Mouse (Mus musculus) forebrain, embryonic 12.5 days (tissue): ENCODE results near the gene Maged2. TPM values are rescaled to one million over a fixed set of nuclear protein-coding genes. Genes with fewer than 3 reads are reported as not detected.
"Not testable (repeated sequence)": the region's sequence is repeated elsewhere in the genome, so short reads cannot be mapped to it uniquely, and the experiment has no call there.

ENCODE experiments used
- ATAC-seq: fragments of 200-750 bp; cut with Nextera tagmentation; 2 replicates; pipeline ENCODE4 v1.8.0; 2017; ENCODE audit warnings: moderate TSS enrichment; ENCODE audit not compliant: low FRiP score
- H3K27ac ChIP-seq: fragments of 300-500 bp; sonication (generic); 2 replicates; pipeline ENCODE4 v1.5.1; 2016; ENCODE audit warnings: mild to moderate bottlenecking
- H3K27me3 ChIP-seq: fragments of 300-500 bp; sonication (generic); 2 replicates; pipeline ENCODE4 v1.6.1; 2016; ENCODE audit warnings: mild to moderate bottlenecking
- H3K36me3 ChIP-seq: fragments of 300-500 bp; sonication (generic); replicated peaks from 2 replicates; pipeline ENCODE4 v1.6.1; 2016; ENCODE audit warnings: mild to moderate bottlenecking
- H3K4me1 ChIP-seq: fragments of 300-500 bp; sonication (generic); 2 replicates; pipeline ENCODE4 v1.6.1; 2016
- H3K4me2 ChIP-seq: fragments of 300-500 bp; sonication (generic); 2 replicates; pipeline ENCODE4 v1.6.1; 2016; ENCODE audit warnings: mild to moderate bottlenecking, moderate library complexity
- H3K4me3 ChIP-seq: fragments of 300-500 bp; sonication (generic); replicated peaks from 2 replicates; pipeline ENCODE4 v1.5.1; 2016; ENCODE audit warnings: mild to moderate bottlenecking
- H3K9ac ChIP-seq: fragments of 300-500 bp; sonication (generic); 2 replicates; pipeline ENCODE4 v1.6.1; 2016; ENCODE audit warnings: mild to moderate bottlenecking
- H3K9me3 ChIP-seq: fragments of 300-500 bp; sonication (generic); 2 replicates; pipeline ENCODE4 v1.6.1; 2016
- WGBS: fragments of 180-500 bp; shearing (Covaris S2); methylation state at CpG from one replicate; pipeline ENCODE4 v1.1.7; 2016; 5-methylcytosine and 5-hydroxymethylcytosine counted together
- polyA plus RNA-seq: library from polyadenylated mRNA; unstranded; fragments of >200 nt; fragmentation: Nextera tagmentation; extraction: Ambion mirVana; gene quantifications from 2 replicates; pipeline ENCODE4 v1.2.1, GENCODE M21; 2016

The Maged2 gene
- polyA plus RNA-seq, result 257 and 277 TPM in 2 replicates

DNA sequence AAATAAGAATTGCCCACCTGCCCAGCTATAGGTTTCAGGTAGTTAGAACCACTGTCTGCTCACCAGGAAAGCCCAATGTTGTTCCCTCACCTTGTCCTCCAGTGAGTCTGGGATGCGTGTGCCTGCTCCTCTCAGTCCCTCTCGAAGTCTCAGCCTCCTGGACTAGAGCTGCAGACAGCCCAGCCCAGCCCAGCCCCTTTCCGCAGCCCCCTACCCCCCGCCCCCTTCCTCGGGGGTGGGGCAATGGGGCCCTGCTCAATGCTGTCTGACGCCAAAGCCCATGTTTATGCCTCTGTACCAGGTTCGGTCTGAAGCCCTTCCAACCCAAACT, at the start of gene Maged2:
Maged2 (minus strand) TSS at position 207 of the 331 bp plus-strand sequence.
- peak within 1 kb of the TSS; percentile 47 for H3K4me3 ChIP-seq
- peak; percentile 33; the same call in 1 of the 2 replicates for ATAC-seq
- no peaks in the 10 kb centered on the region for H3K4me1 ChIP-seq
- H3K27ac ChIP-seq, result peak within 1 kb of the TSS; percentile 79
- no peaks in the 10 kb centered on the region for H3K9me3 ChIP-seq
- H3K4me2 ChIP-seq, result peak within 1 kb of the TSS; percentile 55
- peak within 1 kb of the TSS; percentile 48 for H3K9ac ChIP-seq
- WGBS, result 21% methylated on average over 7 of the region's 7 CpGs
- H3K27me3 ChIP-seq, result peaks cover 5% of the 10 kb centered on the region; the same call in 1 of the 2 replicates
- peaks cover 23% of the 10 kb centered on the region for H3K36me3 ChIP-seq

- no peak overlapping the region for H3K9ac ChIP-seq
- H3K4me3 ChIP-seq, result no peak overlapping the region
- 0 out of 2 replicates have a peak, but pooled peaks cover 5% of the 10 kb centered on the region for H3K27me3 ChIP-seq
- H3K4me1 ChIP-seq, result no peaks in the 10 kb centered on the region
- WGBS, result 83% methylated on average over 8 of the region's 8 CpGs
- no peak overlapping the region for H3K4me2 ChIP-seq
- no peaks in the 10 kb centered on the region for H3K9me3 ChIP-seq
- no peak for ATAC-seq
- H3K36me3 ChIP-seq, result no peaks in the 10 kb centered on the region
- no peak overlapping the region for H3K27ac ChIP-seq
These were observed 34.1 kb upstream of the Maged2 start for GRCm38 (mm10) chrX:150848230-150848629.

DNA sequence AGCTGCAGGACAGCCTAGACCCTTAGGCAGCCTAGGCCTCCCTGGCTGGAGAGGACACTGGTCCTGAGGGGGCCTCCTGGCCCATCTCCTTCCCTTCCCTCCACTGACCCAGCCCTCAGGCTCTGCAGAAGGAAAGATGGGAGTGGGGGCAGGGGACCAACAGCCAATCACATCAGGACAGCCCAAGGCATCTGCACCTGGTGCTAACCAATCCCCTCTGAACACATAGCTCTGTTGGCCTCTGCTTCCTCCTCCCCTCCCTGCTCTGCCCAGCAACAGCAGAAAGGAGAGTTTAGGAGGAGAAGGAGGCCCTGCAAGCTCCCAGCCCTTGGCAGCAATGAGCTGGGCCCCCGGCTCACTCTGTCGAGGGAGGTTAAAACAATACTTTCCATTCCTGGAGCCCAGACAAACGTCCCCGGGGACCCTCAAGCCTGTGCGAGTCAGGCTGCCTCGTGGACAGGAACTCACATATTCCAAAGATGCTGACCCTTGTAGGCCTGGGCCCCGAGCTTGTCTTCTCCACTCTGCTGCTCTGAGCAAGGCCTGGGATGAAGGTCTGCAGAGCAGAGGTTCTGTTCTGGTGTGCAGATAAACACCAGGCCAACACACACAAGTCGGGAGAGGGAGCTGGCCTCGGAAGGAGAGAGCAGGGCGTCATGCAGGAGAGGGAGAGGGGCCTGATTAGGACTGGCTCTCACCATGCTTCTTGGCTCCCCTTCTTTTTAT, 31.5 kb upstream of the Maged2 start:
- H3K9ac ChIP-seq, H3K9me3 ChIP-seq, H3K27me3 ChIP-seq, H3K4me3 ChIP-seq, H3K4me1 ChIP-seq, H3K27ac ChIP-seq, H3K36me3 ChIP-seq, H3K4me2 ChIP-seq: not testable (repeated sequence)
- peak; percentile 83; the same call in 1 of the 2 replicates for ATAC-seq
- whole genome bisulfite sequencing, result 78% methylated on average over 4 of the region's 10 CpGs

DNA sequence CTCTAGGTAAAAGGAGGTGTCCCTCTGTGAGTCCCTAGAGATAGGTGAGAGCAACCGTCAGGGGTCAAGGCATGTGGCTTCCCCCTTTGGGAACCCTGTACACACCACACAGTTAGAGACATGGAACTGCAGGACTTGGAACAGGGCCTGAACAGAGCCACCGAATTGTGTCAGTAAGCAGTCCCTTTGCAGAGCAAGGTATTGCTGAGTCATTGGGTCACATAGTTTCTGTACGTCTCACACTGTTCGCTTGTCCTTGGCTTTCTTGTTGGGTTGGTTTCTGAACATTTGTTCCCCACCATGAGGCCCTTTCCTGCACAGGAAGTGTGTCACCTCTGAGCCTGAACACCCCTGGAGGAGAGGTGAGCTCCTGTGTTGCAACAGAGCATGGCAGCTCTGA, 29.1 kb upstream of the Maged2 start:
- not testable (repeated sequence) for H3K4me2 ChIP-seq, H3K4me3 ChIP-seq, H3K4me1 ChIP-seq, H3K27me3 ChIP-seq, ATAC-seq, H3K9ac ChIP-seq, H3K36me3 ChIP-seq, H3K9me3 ChIP-seq, H3K27ac ChIP-seq
- WGBS, result 100% methylated on average over 1 of the region's 4 CpGs

GRCm38 (mm10) chrX:150830297-150830696, 16.2 kb upstream of the Maged2 start:
- Histone ChIP-seq H3K36me3 (no peaks in the 10 kb centered on the region), H3K9me3 (no peaks in the 10 kb centered on the region), H3K27me3 (peaks cover 14% of the 10 kb centered on the region; the same call in 1 of the 2 replicates), H3K4me2 (no peak overlapping the region), H3K9ac (no peak overlapping the region), H3K4me1 (no peaks in the 10 kb centered on the region), H3K27ac (no peak overlapping the region), H3K4me3 (no peak overlapping the region)
- no peak for ATAC-seq
- WGBS, result 89% methylated on average over 4 of the region's 4 CpGs

DNA sequence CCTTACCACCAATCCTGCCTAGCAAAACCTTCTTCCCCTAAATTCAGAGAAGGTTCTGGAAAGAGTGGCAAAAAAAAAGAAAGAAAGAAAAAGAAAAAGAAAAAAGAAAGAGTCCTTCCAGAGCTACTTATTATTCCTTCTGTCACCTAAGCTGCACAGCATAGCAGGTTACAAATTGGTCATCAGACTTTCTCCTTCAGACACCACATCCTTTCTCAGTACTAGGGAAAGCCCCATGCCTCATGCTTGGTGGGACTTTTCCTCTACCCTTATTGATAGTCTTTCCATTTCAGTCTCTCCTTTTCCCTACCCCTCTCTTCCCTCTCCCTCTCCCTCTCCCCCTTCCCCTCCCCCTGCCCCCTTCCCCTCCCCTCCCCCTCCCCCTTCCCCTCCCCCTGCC, 3.1 kb upstream of the Maged2 start:
- H3K4me1 ChIP-seq, result no peaks in the 10 kb centered on the region
- H3K27ac ChIP-seq, result no peak overlapping the region
- H3K27me3 ChIP-seq, result no peaks in the 10 kb centered on the region; the same call in 1 of the 2 replicates
- no peak overlapping the region for H3K4me2 ChIP-seq
- no peak for ATAC-seq
- H3K9me3 ChIP-seq, result no peaks in the 10 kb centered on the region
- H3K9ac ChIP-seq, result no peak overlapping the region
- H3K4me3 ChIP-seq, result no peak overlapping the region
- no peaks in the 10 kb centered on the region for H3K36me3 ChIP-seq

- no peaks in the 10 kb centered on the region for H3K4me1 ChIP-seq
- no peak overlapping the region for H3K27ac ChIP-seq
- 90% methylated on average over 1 of the region's 1 CpGs for WGBS
- no peak for ATAC-seq
- H3K27me3 ChIP-seq, result no peaks in the 10 kb centered on the region; the same call in 1 of the 2 replicates
- no peak overlapping the region for H3K9ac ChIP-seq
- H3K9me3 ChIP-seq, result no peaks in the 10 kb centered on the region
- no peak overlapping the region for H3K4me2 ChIP-seq
- H3K36me3 ChIP-seq, result peaks cover 11% of the 10 kb centered on the region
- H3K4me3 ChIP-seq, result no peak overlapping the region
These were observed 1.5 kb upstream of the Maged2 start for GRCm38 (mm10) chrX:150815601-150816000.

DNA sequence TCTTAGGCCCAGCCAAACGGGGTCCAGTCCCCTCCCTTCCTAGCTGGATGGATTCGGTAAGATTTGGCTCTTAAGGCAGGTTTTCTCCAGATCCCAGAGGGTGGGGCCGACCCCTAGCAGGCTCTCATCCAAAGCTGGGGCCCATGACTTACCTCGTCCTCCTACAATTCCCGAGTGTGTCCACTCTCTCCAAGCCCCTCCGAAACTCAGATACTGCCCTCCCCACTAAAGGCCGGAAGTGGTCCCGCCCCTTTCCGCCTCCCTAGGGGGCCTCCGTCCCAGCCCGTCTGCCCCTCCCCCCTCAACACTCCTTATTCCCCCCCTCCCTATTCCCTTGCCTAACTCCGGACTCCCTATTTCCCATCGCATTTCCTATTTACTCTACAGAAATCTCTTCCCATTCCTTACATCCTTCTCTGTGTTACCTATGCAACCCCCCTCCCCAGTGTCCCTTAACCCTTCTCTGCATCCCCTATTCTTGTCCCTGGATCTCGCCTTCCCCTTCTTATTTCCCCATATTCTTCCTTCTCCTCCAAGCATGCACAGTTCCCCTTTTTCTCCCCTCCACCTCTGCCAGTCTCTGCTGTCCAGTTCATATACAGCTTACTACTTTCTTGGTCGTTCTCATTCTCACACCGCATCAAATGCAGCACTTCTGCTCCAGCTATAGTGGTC, 544 bp downstream of the Maged2 start:
- Histone ChIP-seq H3K4me3 (peak overlapping the region; percentile 47), H3K4me2 (peak overlapping the region; percentile 55), H3K27me3 (peaks cover 5% of the 10 kb centered on the region; the same call in 1 of the 2 replicates), H3K4me1 (no peaks in the 10 kb centered on the region), H3K9ac (peak overlapping the region; percentile 48), H3K36me3 (peaks cover 23% of the 10 kb centered on the region), H3K9me3 (no peaks in the 10 kb centered on the region), H3K27ac (peak overlapping the region; percentile 79)
- peak; percentile 71; the same call in 1 of the 2 replicates for ATAC-seq
- WGBS, result 16% methylated on average over 16 of the region's 16 CpGs

DNA sequence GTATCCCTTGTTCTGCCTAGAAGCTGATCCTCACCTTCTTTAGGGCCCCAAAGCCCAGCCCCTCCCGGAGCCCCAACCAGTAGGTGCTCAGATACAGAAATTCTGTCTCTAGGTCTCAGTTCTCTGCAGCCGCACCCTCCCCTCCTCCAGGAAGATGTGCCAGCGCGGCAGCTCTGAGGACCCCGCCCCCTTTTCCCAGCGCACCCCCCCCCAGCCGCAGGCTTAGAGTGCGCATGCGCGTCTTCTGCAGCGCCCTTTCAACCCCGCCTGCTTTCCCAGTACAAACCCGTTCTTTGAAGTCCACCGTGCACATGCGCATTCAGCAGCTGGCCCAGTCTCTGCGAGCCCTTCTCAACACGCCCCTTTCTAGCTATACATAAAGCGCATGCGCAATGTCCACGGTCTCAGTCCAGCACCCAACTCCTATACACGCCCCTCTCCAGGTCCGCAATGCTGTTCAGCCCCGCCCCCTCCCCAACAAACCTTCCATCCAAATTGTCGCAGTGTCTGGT, 1.3 kb downstream of the Maged2 start:
- peak overlapping the region; percentile 55 for H3K4me2 ChIP-seq
- peak; percentile 96 for ATAC-seq
- 26% methylated on average over 24 of the region's 24 CpGs for WGBS
- peaks cover 5% of the 10 kb centered on the region; the same call in 1 of the 2 replicates for H3K27me3 ChIP-seq
- peak overlapping the region; percentile 79; the same call in 1 of the 2 replicates for H3K27ac ChIP-seq
- no peaks in the 10 kb centered on the region for H3K4me1 ChIP-seq
- H3K36me3 ChIP-seq, result peaks cover 23% of the 10 kb centered on the region
- H3K9me3 ChIP-seq, result no peaks in the 10 kb centered on the region
- peak overlapping the region; percentile 47 for H3K4me3 ChIP-seq
- H3K9ac ChIP-seq, result peak overlapping the region; percentile 48; the same call in 1 of the 2 replicates

- H3K9ac ChIP-seq, ATAC-seq, H3K27me3 ChIP-seq, H3K9me3 ChIP-seq, H3K27ac ChIP-seq, H3K4me2 ChIP-seq, H3K36me3 ChIP-seq, H3K4me1 ChIP-seq, H3K4me3 ChIP-seq: not testable (repeated sequence)
- 63% methylated on average over 2 of the region's 4 CpGs for WGBS
These were observed 13.2 kb downstream of the Maged2 start for GRCm38 (mm10) chrX:150800987-150801386.

GRCm38 (mm10) chrX:150798493-150799177, 15.5 kb downstream of the Maged2 start:
- H3K27me3 ChIP-seq, H3K4me2 ChIP-seq, H3K36me3 ChIP-seq, H3K4me1 ChIP-seq, H3K9ac ChIP-seq, H3K9me3 ChIP-seq, H3K4me3 ChIP-seq, H3K27ac ChIP-seq: not testable (repeated sequence)
- peak; percentile 82 for ATAC-seq
- WGBS, result 77% methylated on average over 4 of the region's 10 CpGs
